Mouse (Mus musculus) forebrain, embryonic 16.5 days (tissue): ENCODE results near the gene Rreb1. TPM values are rescaled to one million over a fixed set of nuclear protein-coding genes. Genes with fewer than 3 reads are reported as not detected.
A peak's percentile ranks its signal among the peaks of the same experiment; 100 is the strongest.

Experiments
- ATAC-seq: fragments of 200-750 bp; cut with Nextera tagmentation; 2 replicates; pipeline ENCODE4 v1.8.0; 2017; ENCODE audit warnings: mild to moderate bottlenecking, moderate library complexity
- H3K27ac ChIP-seq: fragments of 300-500 bp; sonication (generic); 2 replicates; pipeline ENCODE4 v1.5.1; 2014; ENCODE audit warnings: low read length, control low read depth
- H3K27me3 ChIP-seq: fragments of 300-500 bp; sonication (generic); replicated peaks from 2 replicates; pipeline ENCODE4 v1.6.1; 2014; ENCODE audit warnings: low read length; ENCODE audit not compliant: control insufficient read depth, insufficient read depth
- H3K36me3 ChIP-seq: fragments of 300-500 bp; sonication (generic); 2 replicates; pipeline ENCODE4 v1.6.1; 2014; ENCODE audit not compliant: control insufficient read depth, insufficient read depth
- H3K4me1 ChIP-seq: fragments of 300-500 bp; sonication (generic); replicated peaks from 2 replicates; pipeline ENCODE4 v1.6.1; 2014; ENCODE audit warnings: low read length; ENCODE audit not compliant: control insufficient read depth, insufficient read depth
- H3K4me2 ChIP-seq: fragments of 300-500 bp; sonication (generic); 2 replicates; pipeline ENCODE4 v1.6.1; 2014; ENCODE audit warnings: mild to moderate bottlenecking, low read length, control low read depth
- H3K4me3 ChIP-seq: fragments of 300-500 bp; sonication (generic); replicated peaks from 2 replicates; pipeline ENCODE4 v1.5.1; 2014; ENCODE audit warnings: mild to moderate bottlenecking, low read length, control low read depth
- H3K9ac ChIP-seq: fragments of 300-500 bp; sonication (generic); replicated peaks from 2 replicates; pipeline ENCODE4 v1.6.1; 2014; ENCODE audit warnings: low read depth, low read length, control low read depth
- H3K9me3 ChIP-seq: fragments of 300-500 bp; sonication (generic); 2 replicates; pipeline ENCODE4 v1.6.1; 2016; ENCODE audit warnings: low read length; ENCODE audit not compliant: control insufficient read depth
- WGBS: fragments of 180-500 bp; shearing (Covaris S2); extraction: QIAGEN DNeasy Blood & Tissue Kit; methylation state at CpG from one replicate; pipeline ENCODE4 v1.1.7; 2014; 5-methylcytosine and 5-hydroxymethylcytosine counted together
- polyA plus RNA-seq: library from polyadenylated mRNA; unstranded; fragments of >200 nt; fragmentation: Nextera tagmentation; extraction: Ambion mirVana; gene quantifications from 2 replicates; pipeline ENCODE4 v1.2.1, GENCODE M21; 2015

Rreb1 gene
- polyA plus RNA-seq, 1 experiment from 2014 or later: 2.1 TPM

DNA sequence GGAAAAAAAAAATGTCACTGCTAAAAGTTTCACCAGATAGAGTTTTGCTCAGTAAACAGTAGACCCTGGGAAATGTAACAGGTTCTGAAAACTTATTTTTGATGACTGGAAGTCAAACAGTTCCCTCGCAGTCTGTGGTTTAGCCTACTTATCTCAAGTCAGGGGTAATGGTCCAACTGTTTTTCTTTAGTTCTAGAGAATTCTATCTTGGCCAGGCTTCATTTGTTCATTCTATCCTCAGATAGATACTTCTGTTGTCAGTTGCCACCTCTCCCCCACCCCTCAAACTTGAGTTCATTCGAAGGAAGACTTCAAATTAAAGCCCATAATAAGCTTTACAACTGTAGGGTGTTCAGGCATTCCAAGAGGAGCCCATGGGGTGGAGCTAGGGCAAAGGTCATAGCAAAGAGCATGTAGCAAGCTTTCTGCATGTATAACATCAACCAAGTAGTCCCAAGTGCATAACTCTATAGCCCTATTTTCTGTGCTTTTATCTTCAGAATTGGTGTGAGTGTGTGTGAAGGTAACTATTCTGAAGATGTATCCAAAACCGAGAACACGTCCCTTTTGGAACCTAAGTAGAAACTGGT, 46.2 kb downstream of the Rreb1 start:
- no peak overlapping the region for H3K4me3 ChIP-seq
- no peaks in the 10 kb centered on the region for H3K9me3 ChIP-seq
- WGBS: 46% methylated on average over 4 of the region's 4 CpGs
- H3K4me2 ChIP-seq: no peak overlapping the region
- H3K36me3 ChIP-seq: no peaks in the 10 kb centered on the region
- H3K9ac ChIP-seq: no peak overlapping the region
- peaks cover 29% of the 10 kb centered on the region for H3K4me1 ChIP-seq
- no peak for ATAC-seq
- no peak overlapping the region for H3K27ac ChIP-seq
- H3K27me3 ChIP-seq: peaks cover 27% of the 10 kb centered on the region

DNA sequence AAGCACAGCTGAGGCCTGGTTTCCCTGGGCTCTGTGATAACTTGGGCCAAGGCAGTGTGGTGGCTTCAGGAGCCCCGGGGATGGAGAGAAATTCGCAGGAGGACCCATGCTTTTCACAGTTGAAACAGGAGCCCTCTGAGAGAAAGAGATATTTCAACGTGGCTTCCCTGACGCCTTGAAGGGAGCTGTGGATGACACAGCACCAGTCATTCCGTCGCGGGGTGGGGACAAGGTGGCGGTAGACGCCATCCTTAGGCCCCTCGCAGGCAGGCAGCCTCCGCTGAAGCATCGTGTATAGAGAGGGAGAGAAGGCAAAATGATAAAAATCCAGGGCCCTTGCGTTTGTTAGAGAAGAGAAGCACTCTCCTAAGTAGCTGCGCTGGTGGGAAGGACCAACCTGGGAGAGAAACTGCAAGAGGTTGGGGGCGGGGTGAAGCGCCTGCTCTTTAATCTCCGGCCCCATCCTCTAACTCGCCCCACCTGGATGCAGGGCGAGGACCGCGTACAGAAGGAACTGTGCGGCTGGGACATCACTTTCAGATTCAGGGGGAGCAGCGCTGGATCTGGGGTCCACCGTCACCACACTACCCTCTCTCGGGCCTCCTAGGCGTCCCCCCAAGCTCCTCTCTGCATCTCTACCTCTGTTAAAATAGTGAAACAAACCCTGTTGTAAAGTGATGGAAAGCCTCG, 46.9 kb downstream of the Rreb1 start:
- peak overlapping the region; percentile 99 for H3K4me2 ChIP-seq
- peak overlapping the region; percentile 62 for H3K4me3 ChIP-seq
- peaks cover 29% of the 10 kb centered on the region for H3K4me1 ChIP-seq
- 5% methylated on average over 27 of the region's 27 CpGs for WGBS
- no peak overlapping the region for H3K27ac ChIP-seq
- ATAC-seq: peak; percentile 38; the same call in 1 of the 2 replicates
- H3K9ac ChIP-seq: peak overlapping the region; percentile 54
- H3K9me3 ChIP-seq: no peaks in the 10 kb centered on the region
- H3K36me3 ChIP-seq: no peaks in the 10 kb centered on the region
- H3K27me3 ChIP-seq: peaks cover 28% of the 10 kb centered on the region

DNA sequence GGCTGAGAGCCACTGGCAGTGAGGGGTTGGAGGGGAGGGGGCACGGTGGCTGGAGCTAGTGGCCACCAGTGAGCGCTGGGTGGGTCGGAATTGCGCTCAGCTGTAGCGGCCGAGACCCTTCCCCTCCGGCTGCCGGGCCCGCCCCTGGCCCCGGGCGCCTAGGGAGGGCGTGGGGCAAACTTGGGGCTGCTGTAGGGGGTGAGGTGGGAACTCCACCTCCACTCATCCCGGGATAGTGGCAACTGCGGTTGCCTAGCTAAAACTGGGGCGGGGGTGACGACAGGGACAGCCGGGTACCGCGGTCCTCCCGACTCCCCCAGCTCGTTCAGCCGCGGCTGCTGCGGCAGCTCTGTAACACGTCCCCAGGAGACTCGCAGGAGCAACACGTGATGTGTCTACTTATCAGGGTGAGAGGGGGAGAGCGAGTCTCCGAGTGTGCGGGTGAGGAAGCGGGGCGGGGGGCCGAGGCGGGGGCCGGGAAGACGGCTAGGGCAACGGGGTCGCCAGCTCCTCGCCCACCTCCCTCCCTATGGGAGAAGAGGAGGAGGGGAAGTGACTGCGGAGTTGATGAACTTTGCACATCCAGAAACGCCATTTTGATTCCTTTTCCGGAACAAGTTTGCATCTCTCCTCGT, 47.6 kb downstream of the Rreb1 start:
- peaks cover 34% of the 10 kb centered on the region for H3K27me3 ChIP-seq

DNA sequence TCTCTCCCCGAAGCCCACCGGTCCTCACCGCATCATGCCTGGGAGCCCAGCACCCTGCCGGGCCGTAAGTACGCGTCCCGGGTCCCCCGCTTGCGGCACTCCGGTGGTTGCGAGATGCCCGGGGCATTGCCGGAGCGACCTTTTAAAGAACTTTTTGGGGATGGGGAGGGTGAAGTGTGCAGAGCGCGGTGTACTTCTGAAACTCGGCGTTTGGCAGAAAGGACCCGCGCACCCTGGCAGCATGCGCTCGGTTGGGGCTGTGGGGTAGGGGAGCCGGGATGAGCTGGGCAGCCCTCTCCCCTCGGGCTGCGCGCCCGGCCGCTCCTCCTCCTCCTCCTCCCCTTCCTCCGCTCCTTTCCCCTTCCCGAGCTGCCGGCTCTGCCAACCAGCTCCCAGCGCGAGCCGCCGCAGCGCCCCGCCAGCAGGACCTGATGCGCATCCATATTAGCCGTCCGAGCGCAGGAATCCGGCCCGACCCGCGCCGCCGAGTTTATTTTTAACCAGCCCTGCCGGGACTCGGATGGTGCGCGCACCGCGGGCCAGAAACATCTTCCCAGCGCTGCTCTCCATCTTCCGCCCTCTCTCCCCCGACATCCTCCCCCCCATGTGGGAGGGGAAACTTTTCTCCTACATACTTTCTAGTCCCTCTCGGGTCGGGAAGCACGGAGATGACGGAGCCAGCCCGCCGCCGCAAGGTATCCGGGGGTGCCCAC, 48.2 kb downstream of the Rreb1 start:
- H3K27me3 ChIP-seq: peaks cover 37% of the 10 kb centered on the region
- H3K9ac ChIP-seq: peak overlapping the region; percentile 54
- ATAC-seq: peak; percentile 59
- no peaks in the 10 kb centered on the region for H3K36me3 ChIP-seq
- 0% methylated on average over 63 of the region's 65 CpGs for WGBS
- no peaks in the 10 kb centered on the region for H3K9me3 ChIP-seq
- peak overlapping the region; percentile 62 for H3K4me3 ChIP-seq
- no peak overlapping the region for H3K27ac ChIP-seq
- peak overlapping the region; percentile 99 for H3K4me2 ChIP-seq
- peaks cover 29% of the 10 kb centered on the region for H3K4me1 ChIP-seq

More for the DNA sequence above, 47.6 kb downstream of the Rreb1 start:
- H3K9ac ChIP-seq: peak overlapping the region; percentile 54
- H3K4me2 ChIP-seq: peak overlapping the region; percentile 99
- no peak overlapping the region for H3K27ac ChIP-seq
- H3K9me3 ChIP-seq: no peaks in the 10 kb centered on the region
- peak overlapping the region; percentile 62 for H3K4me3 ChIP-seq
- H3K36me3 ChIP-seq: no peaks in the 10 kb centered on the region
- H3K4me1 ChIP-seq: peaks cover 29% of the 10 kb centered on the region
- ATAC-seq: peak; percentile 68
- WGBS: 0% methylated on average over 42 of the region's 43 CpGs

DNA sequence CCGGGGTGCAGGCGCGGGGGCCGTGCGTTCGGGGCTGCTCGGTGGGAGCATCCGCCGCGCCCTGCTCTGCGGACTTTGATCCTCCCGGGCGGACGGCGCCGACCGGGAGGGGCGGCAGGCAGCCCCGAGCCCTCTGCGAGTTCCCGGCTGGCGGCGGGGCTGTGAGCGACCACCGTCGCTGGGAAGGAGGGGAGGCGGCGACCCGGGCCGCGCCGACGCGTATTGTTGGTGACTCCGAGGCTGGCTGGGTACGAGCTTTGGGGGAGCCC, 48.7 kb downstream of the Rreb1 start:
- no peak; the same call in 1 of the 2 replicates for ATAC-seq
- WGBS: 0% methylated on average over 35 of the region's 36 CpGs
- H3K27ac ChIP-seq: no peak overlapping the region
- peak overlapping the region; percentile 62 for H3K4me3 ChIP-seq
- peak overlapping the region; percentile 54 for H3K9ac ChIP-seq
- peak overlapping the region; percentile 99 for H3K4me2 ChIP-seq
- H3K27me3 ChIP-seq: peaks cover 37% of the 10 kb centered on the region
- no peaks in the 10 kb centered on the region for H3K36me3 ChIP-seq
- H3K4me1 ChIP-seq: peaks cover 29% of the 10 kb centered on the region
- H3K9me3 ChIP-seq: no peaks in the 10 kb centered on the region

GRCm38 (mm10) chr13:37827263-37827995, 49.2 kb downstream of the Rreb1 start:
- WGBS: under 1% methylated on average over 61 of the region's 69 CpGs
- ATAC-seq: peak; percentile 37
- Histone ChIP-seq H3K27me3 (peaks cover 37% of the 10 kb centered on the region), H3K4me3 (peak overlapping the region; percentile 62), H3K36me3 (no peaks in the 10 kb centered on the region), H3K9ac (peak overlapping the region; percentile 54), H3K4me1 (peaks cover 29% of the 10 kb centered on the region), H3K4me2 (peak overlapping the region; percentile 99), H3K27ac (no peak overlapping the region), H3K9me3 (no peaks in the 10 kb centered on the region)

- Histone ChIP-seq H3K36me3 (no peaks in the 10 kb centered on the region), H3K27ac (no peak overlapping the region), H3K27me3 (peaks cover 37% of the 10 kb centered on the region), H3K9me3 (no peaks in the 10 kb centered on the region), H3K4me3 (peak overlapping the region; percentile 62), H3K4me1 (peaks cover 29% of the 10 kb centered on the region), H3K9ac (peak overlapping the region; percentile 54; the same call in 1 of the 2 replicates), H3K4me2 (peak overlapping the region; percentile 99)
- WGBS: 7% methylated on average over 13 of the region's 13 CpGs
- no peak for ATAC-seq
Measured at GRCm38 (mm10) chr13:37827996-37828579, 49.9 kb downstream of the Rreb1 start.

DNA sequence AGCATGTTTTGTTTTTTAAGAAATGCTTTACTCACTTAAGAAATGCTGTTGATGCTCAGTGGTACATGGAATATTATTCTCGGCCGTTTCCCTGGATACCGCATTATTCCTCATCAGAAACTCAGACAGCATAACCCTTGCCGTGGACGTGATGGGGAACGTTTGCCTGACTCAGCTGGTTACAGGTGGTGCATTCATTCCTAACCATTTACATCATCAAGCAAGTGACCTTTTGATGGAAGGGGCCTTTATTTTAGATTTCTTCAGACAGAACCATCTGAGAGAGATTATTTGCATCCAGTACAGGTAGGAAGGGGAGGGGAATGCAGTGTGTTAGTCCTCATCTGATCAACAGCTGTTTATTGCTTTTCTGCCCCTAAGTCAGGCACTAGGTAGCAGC, 50.7 kb downstream of the Rreb1 start:
- H3K36me3 ChIP-seq: no peaks in the 10 kb centered on the region
- H3K4me2 ChIP-seq: no peak overlapping the region
- H3K9me3 ChIP-seq: no peaks in the 10 kb centered on the region
- peaks cover 37% of the 10 kb centered on the region for H3K27me3 ChIP-seq
- WGBS: 15% methylated on average over 6 of the region's 6 CpGs
- H3K4me3 ChIP-seq: no peak overlapping the region
- no peak overlapping the region for H3K27ac ChIP-seq
- peaks cover 29% of the 10 kb centered on the region for H3K4me1 ChIP-seq
- no peak overlapping the region for H3K9ac ChIP-seq
- no peak for ATAC-seq
